Mouse (Mus musculus) hindbrain, embryonic 11.5 days (tissue): ENCODE data around the gene D430041D05Rik. TPM values are rescaled to one million over a fixed set of nuclear protein-coding genes. Genes with fewer than 3 reads are reported as not detected.
A peak's percentile ranks its signal among the peaks of the same experiment; 100 is the strongest.

Source experiments
- ATAC-seq: fragments of 200-750 bp; cut with Nextera tagmentation; 2 replicates; pipeline ENCODE4 v1.8.0; 2017; ENCODE audit warnings: mild to moderate bottlenecking, moderate TSS enrichment, moderate library complexity; ENCODE audit not compliant: low FRiP score
- DNase-seq: peaks from one replicate; pipeline ENCODE4 v3.0.0-alpha.2; 2015; ENCODE audit warnings: low spot score
- H3K27ac ChIP-seq: fragments of 300-500 bp; sonication (generic); 2 replicates; pipeline ENCODE4 v1.5.1; 2014; ENCODE audit warnings: mild to moderate bottlenecking, low read depth, low read length
- H3K27me3 ChIP-seq: fragments of 300-500 bp; sonication (generic); 2 replicates; pipeline ENCODE4 v1.6.1; 2014; ENCODE audit warnings: mild to moderate bottlenecking, low read length, moderate library complexity, mixed read lengths; ENCODE audit not compliant: control insufficient read depth, insufficient read depth
- H3K36me3 ChIP-seq: fragments of 300-500 bp; sonication (generic); 2 replicates; pipeline ENCODE4 v1.6.1; 2014; ENCODE audit warnings: mild to moderate bottlenecking, low read length, moderate library complexity, mixed read lengths; ENCODE audit not compliant: control insufficient read depth, insufficient read depth
- H3K4me1 ChIP-seq: fragments of 300-500 bp; sonication (generic); replicated peaks from 2 replicates; pipeline ENCODE4 v1.6.1; 2014; ENCODE audit warnings: low read length, mixed read lengths; ENCODE audit not compliant: control insufficient read depth, insufficient read depth
- H3K4me2 ChIP-seq: fragments of 300-500 bp; sonication (generic); replicated peaks from 2 replicates; pipeline ENCODE4 v1.6.1; 2014; ENCODE audit warnings: mild to moderate bottlenecking, low read depth, low read length
- H3K4me3 ChIP-seq: fragments of 300-500 bp; sonication (generic); 2 replicates; pipeline ENCODE4 v1.5.1; 2014; ENCODE audit warnings: low read depth, low read length
- H3K9ac ChIP-seq: fragments of 300-500 bp; sonication (generic); 2 replicates; pipeline ENCODE4 v1.6.1; 2014; ENCODE audit warnings: low read depth, low read length
- H3K9me3 ChIP-seq: fragments of 300-500 bp; sonication (generic); 2 replicates; pipeline ENCODE4 v1.6.1; 2016; ENCODE audit warnings: low read length; ENCODE audit not compliant: control insufficient read depth
- WGBS: fragments of 180-500 bp; shearing (Covaris S2); extraction: QIAGEN DNeasy Blood & Tissue Kit; methylation state at CpG from one replicate; pipeline ENCODE4 v1.1.7; 2014; 5-methylcytosine and 5-hydroxymethylcytosine counted together
- polyA plus RNA-seq: library from polyadenylated mRNA; unstranded; fragments of >200 nt; fragmentation: Nextera tagmentation; extraction: Ambion mirVana; gene quantifications from 2 replicates; pipeline ENCODE4 v1.2.1, GENCODE M21; 2014

Gene D430041D05Rik
- polyA plus RNA-seq, 1 experiment from 2014 or later: 3.6 TPM

- Histone ChIP-seq H3K9me3 (no peaks in the 10 kb centered on the region), H3K27me3 (no peaks in the 10 kb centered on the region), H3K27ac (no peak overlapping the region), H3K4me2 (no peak overlapping the region), H3K36me3 (no peaks in the 10 kb centered on the region), H3K9ac (no peak overlapping the region), H3K4me3 (no peak overlapping the region), H3K4me1 (no peaks in the 10 kb centered on the region)
- no peak for ATAC-seq
- DNase-seq: no peak
- WGBS: 56% methylated on average over 2 of the region's 2 CpGs
Observed at GRCm38 (mm10) chr2:104377990-104378389, 32.8 kb downstream of the D430041D05Rik start.

- no peaks in the 10 kb centered on the region for H3K36me3 ChIP-seq
- no peaks in the 10 kb centered on the region for H3K4me1 ChIP-seq
- 85% methylated on average over 4 of the region's 4 CpGs for WGBS
- no peaks in the 10 kb centered on the region for H3K27me3 ChIP-seq
- H3K9me3 ChIP-seq: no peaks in the 10 kb centered on the region
- H3K4me3 ChIP-seq: no peak overlapping the region
- no peak for ATAC-seq
- no peak overlapping the region for H3K4me2 ChIP-seq
- H3K9ac ChIP-seq: no peak overlapping the region
- no peak for DNase-seq
- H3K27ac ChIP-seq: no peak overlapping the region
Observed at GRCm38 (mm10) chr2:104372156-104372555, 38.7 kb downstream of the D430041D05Rik start.

GRCm38 (mm10) chr2:104371606-104372130 lies 39.1 kb downstream of the D430041D05Rik start:
- no peak overlapping the region for H3K4me2 ChIP-seq
- no peak overlapping the region for H3K27ac ChIP-seq
- WGBS: 71% methylated on average over 6 of the region's 6 CpGs
- no peak for DNase-seq
- ATAC-seq: no peak
- no peaks in the 10 kb centered on the region for H3K27me3 ChIP-seq
- H3K4me3 ChIP-seq: no peak overlapping the region
- H3K4me1 ChIP-seq: no peaks in the 10 kb centered on the region
- no peaks in the 10 kb centered on the region for H3K9me3 ChIP-seq
- H3K9ac ChIP-seq: no peak overlapping the region
- no peaks in the 10 kb centered on the region for H3K36me3 ChIP-seq

DNA sequence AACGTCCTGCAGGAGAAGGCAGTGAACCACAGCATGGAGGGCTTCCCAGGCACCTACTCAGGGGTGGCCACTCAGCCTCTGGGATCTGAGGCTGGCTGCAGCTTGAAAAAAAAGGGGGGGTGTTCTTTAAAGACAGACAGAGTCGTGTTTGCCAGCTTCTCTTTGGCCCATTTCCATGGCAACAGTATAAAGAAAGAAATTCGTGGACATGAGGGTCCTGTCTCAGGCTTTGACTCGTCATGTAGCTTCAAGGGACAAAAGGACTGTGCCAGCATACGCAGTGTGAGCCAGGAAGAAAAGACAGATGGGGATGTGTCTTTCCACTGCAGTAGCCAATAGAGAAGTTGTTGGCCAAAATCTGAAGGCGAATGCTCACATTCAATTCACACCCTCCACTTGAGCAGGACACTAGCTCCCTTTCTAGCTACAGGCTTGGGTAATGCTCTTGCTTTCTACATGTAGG lies 42.9 kb downstream of the D430041D05Rik start:
- Histone ChIP-seq H3K36me3 (no peaks in the 10 kb centered on the region), H3K4me1 (no peaks in the 10 kb centered on the region), H3K9me3 (no peaks in the 10 kb centered on the region), H3K27ac (no peak overlapping the region), H3K9ac (no peak overlapping the region), H3K4me2 (no peak overlapping the region), H3K27me3 (no peaks in the 10 kb centered on the region), H3K4me3 (no peak overlapping the region)
- ATAC-seq (peak; percentile 90), DNase-seq (peak; percentile 60)
- WGBS: 22% methylated on average over 6 of the region's 6 CpGs

- no peak overlapping the region for H3K4me3 ChIP-seq
- H3K27ac ChIP-seq: no peak overlapping the region
- DNase-seq: peak; percentile 38
- no peak overlapping the region for H3K4me2 ChIP-seq
- no peaks in the 10 kb centered on the region for H3K9me3 ChIP-seq
- no peaks in the 10 kb centered on the region for H3K36me3 ChIP-seq
- H3K4me1 ChIP-seq: no peaks in the 10 kb centered on the region
- 68% methylated on average over 2 of the region's 2 CpGs for whole genome bisulfite sequencing
- H3K9ac ChIP-seq: no peak overlapping the region
- no peaks in the 10 kb centered on the region for H3K27me3 ChIP-seq
- ATAC-seq: peak; percentile 62; the same call in 1 of the 2 replicates
Observed at GRCm38 (mm10) chr2:104367291-104367690, 43.5 kb downstream of the D430041D05Rik start.

- no peak for DNase-seq
- no peak overlapping the region for H3K27ac ChIP-seq
- no peak overlapping the region for H3K4me3 ChIP-seq
- no peaks in the 10 kb centered on the region for H3K9me3 ChIP-seq
- H3K9ac ChIP-seq: no peak overlapping the region
- WGBS: 82% methylated on average over 3 of the region's 3 CpGs
- no peaks in the 10 kb centered on the region for H3K27me3 ChIP-seq
- no peak for ATAC-seq
- no peak overlapping the region for H3K4me2 ChIP-seq
- H3K36me3 ChIP-seq: no peaks in the 10 kb centered on the region
- H3K4me1 ChIP-seq: no peaks in the 10 kb centered on the region
Observed at GRCm38 (mm10) chr2:104359305-104359704, 51.5 kb downstream of the D430041D05Rik start.

DNA sequence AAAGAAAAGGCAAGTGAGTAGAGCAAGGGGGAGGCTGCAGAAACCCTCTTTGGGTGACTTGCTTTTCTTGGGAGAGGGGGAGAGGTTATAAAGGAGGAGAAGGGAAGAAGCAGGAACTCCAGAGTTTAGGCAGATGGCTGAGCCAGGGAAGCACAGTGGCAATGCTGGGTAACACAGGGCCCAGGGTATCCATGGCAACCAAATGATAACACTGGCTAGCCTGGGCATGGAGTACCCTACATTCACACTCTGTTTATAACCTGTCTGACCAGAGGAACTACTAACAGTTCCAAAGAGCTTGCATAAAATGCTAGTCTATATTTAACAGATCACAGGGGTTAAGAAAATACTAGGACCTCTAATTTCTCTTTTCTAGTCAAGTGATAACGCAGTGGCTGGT lies 51.9 kb downstream of the D430041D05Rik start:
- Histone ChIP-seq H3K36me3 (no peaks in the 10 kb centered on the region), H3K27ac (no peak overlapping the region), H3K4me3 (no peak overlapping the region), H3K4me2 (no peak overlapping the region), H3K4me1 (no peaks in the 10 kb centered on the region), H3K9me3 (no peaks in the 10 kb centered on the region), H3K9ac (no peak overlapping the region), H3K27me3 (no peaks in the 10 kb centered on the region)
- ATAC-seq: no peak
- no peak for DNase-seq
- 97% methylated on average over 1 of the region's 1 CpGs for WGBS

GRCm38 (mm10) chr2:104356531-104356930 lies 54.3 kb downstream of the D430041D05Rik start:
- H3K4me3 ChIP-seq: no peak overlapping the region
- DNase-seq (no peak), ATAC-seq (no peak)
- H3K9ac ChIP-seq: no peak overlapping the region
- 83% methylated on average over 4 of the region's 4 CpGs for WGBS
- H3K36me3 ChIP-seq: no peaks in the 10 kb centered on the region
- H3K27me3 ChIP-seq: no peaks in the 10 kb centered on the region
- no peak overlapping the region for H3K27ac ChIP-seq
- no peak overlapping the region for H3K4me2 ChIP-seq
- H3K9me3 ChIP-seq: no peaks in the 10 kb centered on the region
- H3K4me1 ChIP-seq: no peaks in the 10 kb centered on the region

DNA sequence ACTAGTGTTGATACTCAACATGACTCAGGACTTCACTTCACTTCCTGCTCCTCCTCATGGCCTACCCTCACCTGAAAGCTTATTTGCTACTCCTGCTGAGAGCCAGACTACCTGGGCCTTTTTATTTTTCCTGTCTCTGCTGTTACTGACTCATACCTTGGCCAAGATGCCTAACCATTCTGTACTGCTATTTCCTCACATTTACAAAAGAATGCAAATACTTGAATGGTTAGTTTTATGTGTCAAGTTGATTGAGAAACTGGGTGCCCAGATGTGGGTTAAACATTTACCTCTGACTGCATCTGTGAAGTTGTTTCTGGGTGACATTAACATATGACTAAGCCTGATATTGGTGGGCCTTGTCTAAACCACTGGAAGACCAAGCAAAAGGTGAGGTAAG lies 56.7 kb downstream of the D430041D05Rik start:
- Histone ChIP-seq H3K36me3 (no peaks in the 10 kb centered on the region), H3K27ac (no peak overlapping the region), H3K4me3 (no peak overlapping the region), H3K4me1 (no peaks in the 10 kb centered on the region), H3K9me3 (no peaks in the 10 kb centered on the region), H3K9ac (no peak overlapping the region), H3K4me2 (no peak overlapping the region), H3K27me3 (no peaks in the 10 kb centered on the region)
- no peak for ATAC-seq
- no peak for DNase-seq
